Mouse (Mus musculus): Measurements from ENCODE around the gene Sept10. TPM values are rescaled to one million over a fixed set of nuclear protein-coding genes. Genes with fewer than 3 reads are reported as not detected.

Sept10 gene
- polyA plus RNA-seq, 1 experiment from 2014 or later: 15.8 TPM

- no peak for DNase-seq (ENCODE audit: low spot score)
These were observed 3.5 kb upstream of the Sept10 start for GRCm38 (mm10) chr10:59225137-59225536.

GRCm38 (mm10) chr10:59223890-59224289, 2.2 kb upstream of the Sept10 start:
- DNase-seq (ENCODE audit: low spot score): no peak

GRCm38 (mm10) chr10:59223301-59223700, 1.7 kb upstream of the Sept10 start:
- DNase-seq (ENCODE audit: low spot score): no peak

GRCm38 (mm10) chr10:59222271-59223101, 839 bp upstream of the Sept10 start:
- DNase-seq (ENCODE audit: low spot score): peak; percentile 3

- no peak for DNase-seq (ENCODE audit: low spot score)
These were observed 699 bp downstream of the Sept10 start for GRCm38 (mm10) chr10:59220824-59221472.

- no peak for DNase-seq (ENCODE audit: low spot score)
These were observed 21.6 kb downstream of the Sept10 start for GRCm38 (mm10) chr10:59200011-59200410.

GRCm38 (mm10) chr10:59196763-59197162, 24.9 kb downstream of the Sept10 start:
- DNase-seq (ENCODE audit: low spot score): no peak

GRCm38 (mm10) chr10:59194891-59195290, 26.8 kb downstream of the Sept10 start:
- DNase-seq (ENCODE audit: low spot score): no peak

- no peak for DNase-seq (ENCODE audit: low spot score)
These were observed 39.3 kb downstream of the Sept10 start for GRCm38 (mm10) chr10:59182306-59182705.

- DNase-seq (ENCODE audit: low spot score): no peak
These were observed 42.0 kb downstream of the Sept10 start for GRCm38 (mm10) chr10:59179620-59180019.

- DNase-seq (ENCODE audit: low spot score): no peak
These were observed 49.1 kb downstream of the Sept10 start for GRCm38 (mm10) chr10:59172539-59172938.

GRCm38 (mm10) chr10:59171042-59171441, 50.6 kb downstream of the Sept10 start:
- no peak for DNase-seq (ENCODE audit: low spot score)

GRCm38 (mm10) chr10:59166104-59166944, 55.3 kb downstream of the Sept10 start:
- DNase-seq (ENCODE audit: low spot score): peak; percentile 13

GRCm38 (mm10) chr10:59162185-59162897, 59.3 kb downstream of the Sept10 start:
- DNase-seq (ENCODE audit: low spot score): no peak

GRCm38 (mm10) chr10:59158627-59159026, 63.0 kb downstream of the Sept10 start:
- no peak for DNase-seq (ENCODE audit: low spot score)

- no peak for DNase-seq (ENCODE audit: low spot score)
These were observed 69.0 kb downstream of the Sept10 start for GRCm38 (mm10) chr10:59152544-59153081.

- DNase-seq (ENCODE audit: low spot score): no peak
These were observed 70.5 kb downstream of the Sept10 start for GRCm38 (mm10) chr10:59150938-59151657.

GRCm38 (mm10) chr10:59149956-59150383, 71.7 kb downstream of the Sept10 start:
- peak; percentile 46 for DNase-seq (ENCODE audit: low spot score)

GRCm38 (mm10) chr10:59133478-59134009, 88.1 kb downstream of the Sept10 start:
- no peak for DNase-seq (ENCODE audit: low spot score)
